Mouse (Mus musculus) lung, adult 2 months (tissue): ENCODE results near the gene Bhlhe40.

Source experiments
- CTCF ChIP-seq: fragments of 200-500 bp; IDR thresholded peaks from 2 replicates; pipeline ENCODE4 v1.5.1; 2011; ENCODE audit warnings: mild to moderate bottlenecking, low read length, control low read depth; ENCODE audit not compliant: insufficient read depth
- POLR2A ChIP-seq: fragments of 200-500 bp; IDR thresholded peaks from 2 replicates; pipeline ENCODE4 v1.6.1; 2011; ENCODE audit warnings: low read depth, mild to moderate bottlenecking, control low read depth, low read length, borderline replicate concordance; ENCODE audit errors: extremely low read depth

DNA sequence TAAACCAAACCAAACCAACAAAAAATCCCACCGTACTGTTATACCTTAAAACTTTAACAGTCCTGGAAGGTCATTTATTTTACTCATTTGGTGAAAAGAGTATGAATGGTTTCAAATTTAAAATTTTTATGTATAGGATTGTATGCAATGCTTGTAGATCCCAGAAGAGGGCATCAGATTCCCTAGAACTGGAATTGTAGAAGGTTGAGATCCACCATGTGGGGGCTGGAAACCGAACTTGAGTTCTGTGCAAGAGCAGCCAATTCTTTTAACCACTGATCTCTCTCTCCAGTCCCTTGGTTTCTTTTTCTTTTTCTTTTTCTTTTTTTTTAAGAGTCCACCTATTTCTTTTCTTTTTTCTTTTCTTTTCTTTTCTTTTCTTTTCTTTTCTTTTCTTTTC is 13.8 kb downstream of the Bhlhe40 start:
- TF ChIP-seq CTCF = no peak
- no peak for TF ChIP-seq POLR2A
